Mouse (Mus musculus): ENCODE data around the gene Gm20425.

The Gm20425 gene

DNA sequence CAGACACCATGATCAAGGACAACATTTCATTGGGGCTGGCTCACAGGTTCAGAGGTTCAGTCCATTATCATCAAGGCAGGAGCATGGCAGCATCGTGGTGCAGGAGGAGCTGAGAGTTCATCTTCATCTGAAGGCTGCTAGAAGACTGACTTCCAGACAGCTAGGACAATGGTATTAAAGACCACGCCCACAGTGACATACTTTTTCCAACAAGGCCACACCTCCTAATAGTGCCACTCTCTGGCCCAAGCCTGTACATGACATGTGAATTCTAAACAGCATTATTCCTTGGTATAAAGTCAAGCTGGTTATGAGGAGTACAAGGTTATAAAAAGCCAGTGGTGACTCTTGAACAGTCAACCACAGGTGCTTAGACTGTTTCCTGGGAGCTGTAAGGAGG, 75.5 kb downstream of the Gm20425 start:
- in situ Hi-C loops (cut with MboI, MseI) = no loop called here

DNA sequence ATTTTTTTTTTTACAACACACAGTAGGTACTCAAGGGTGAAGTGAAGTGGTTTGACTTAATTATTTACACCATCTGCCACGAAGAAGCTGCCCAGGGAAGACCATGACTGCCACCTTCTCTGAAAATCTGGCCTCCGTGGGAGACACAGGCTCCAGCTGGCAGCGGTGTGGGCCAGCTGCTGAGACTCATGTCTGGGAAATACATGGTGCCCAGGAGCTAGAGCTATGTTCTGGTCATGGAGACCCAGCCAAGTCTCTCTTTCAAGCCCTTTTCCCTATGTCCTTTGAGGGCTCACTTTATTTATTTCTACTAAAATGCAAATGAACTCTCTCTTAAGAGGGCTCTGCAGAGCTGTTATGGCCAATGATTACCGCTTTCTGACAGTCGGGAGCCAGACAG, 76.8 kb downstream of the Gm20425 start:
- in situ Hi-C loops (cut with MboI, MseI) = no loop called here

DNA sequence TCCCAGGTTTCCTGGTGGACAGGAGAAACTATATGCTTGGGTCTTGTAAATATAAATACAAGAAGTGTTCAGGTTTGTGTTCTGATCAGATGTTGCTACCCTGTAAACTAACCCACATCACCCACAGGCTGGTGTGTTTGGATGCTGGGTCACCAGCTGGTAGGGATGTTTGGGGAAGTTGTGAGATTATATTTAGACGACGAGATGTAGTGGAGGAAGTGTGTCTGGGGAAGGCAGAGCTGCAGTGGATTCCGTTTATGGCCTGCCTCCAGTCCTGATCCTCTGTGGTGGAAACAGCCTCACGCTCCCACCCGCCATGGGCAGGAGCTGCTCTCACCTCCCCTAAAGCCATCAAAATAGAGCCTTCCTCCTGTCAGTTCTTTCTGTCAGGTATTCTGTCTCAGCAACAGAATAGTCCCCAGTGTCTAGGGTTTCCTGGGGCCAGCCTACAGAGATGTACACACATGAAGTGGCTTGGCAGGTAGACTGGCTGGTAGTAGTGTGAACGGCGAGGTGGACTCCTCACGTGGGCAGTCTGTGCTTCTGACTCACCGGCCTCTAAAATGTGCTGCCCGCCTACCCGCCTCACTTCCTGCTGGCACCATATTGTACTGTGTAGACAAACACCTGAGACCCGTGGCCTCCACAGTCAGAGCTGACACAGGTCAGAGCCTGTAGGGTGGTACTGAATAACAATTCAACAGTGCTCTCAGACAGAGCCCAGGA, 80.9 kb downstream of the Gm20425 start:
- in situ Hi-C loops (cut with MboI, MseI) = loop anchor here (5.0 kb wide), 1 partner anchor 62 kb away; no protein-coding TSS in a partner anchor

DNA sequence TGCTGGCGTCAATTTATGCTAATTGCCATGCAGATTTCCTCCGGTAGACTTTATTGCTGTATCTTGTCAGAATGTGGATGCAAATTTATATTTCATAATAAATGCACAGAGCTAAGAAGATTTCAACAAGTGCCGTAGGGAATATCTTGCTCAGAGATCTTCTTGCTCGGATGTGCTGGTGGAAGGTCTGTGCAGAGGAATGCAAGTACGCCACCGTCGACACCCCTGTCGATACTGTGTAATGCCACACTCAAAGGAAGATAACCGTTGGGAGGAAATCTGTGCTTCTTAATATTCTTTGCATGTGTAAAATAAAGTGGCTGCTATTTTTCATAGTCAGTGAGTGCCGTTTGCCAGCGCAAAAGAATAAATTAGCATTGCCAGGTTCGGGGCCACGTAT, 83.0 kb downstream of the Gm20425 start:
- in situ Hi-C loops (cut with MboI, MseI) = loop anchor here (5.0 kb wide), 1 partner anchor 60 kb away; no protein-coding TSS in a partner anchor

DNA sequence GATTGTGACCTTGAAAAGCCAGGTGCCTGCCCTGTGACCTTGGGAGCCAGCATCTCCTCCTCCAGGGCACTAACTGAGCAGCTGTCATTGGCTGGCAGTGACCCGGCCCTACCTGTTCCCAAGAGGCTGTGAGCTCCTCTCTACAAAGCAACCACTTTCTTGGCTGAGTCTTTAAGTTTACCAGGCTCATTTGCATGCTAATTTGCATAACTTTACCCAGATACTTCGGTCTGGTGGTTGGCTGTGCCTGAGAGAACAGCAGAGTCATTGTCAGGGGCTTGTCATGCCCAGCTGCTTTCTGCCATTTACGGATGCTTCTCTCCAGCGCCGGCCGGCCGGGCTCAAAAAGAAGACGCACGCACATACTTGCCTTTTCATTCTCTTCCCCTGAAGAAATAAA, 83.4 kb downstream of the Gm20425 start:
- in situ Hi-C loops (cut with MboI, MseI) = loop anchor here (5.0 kb wide), 1 partner anchor 59 kb away; no protein-coding TSS in a partner anchor

DNA sequence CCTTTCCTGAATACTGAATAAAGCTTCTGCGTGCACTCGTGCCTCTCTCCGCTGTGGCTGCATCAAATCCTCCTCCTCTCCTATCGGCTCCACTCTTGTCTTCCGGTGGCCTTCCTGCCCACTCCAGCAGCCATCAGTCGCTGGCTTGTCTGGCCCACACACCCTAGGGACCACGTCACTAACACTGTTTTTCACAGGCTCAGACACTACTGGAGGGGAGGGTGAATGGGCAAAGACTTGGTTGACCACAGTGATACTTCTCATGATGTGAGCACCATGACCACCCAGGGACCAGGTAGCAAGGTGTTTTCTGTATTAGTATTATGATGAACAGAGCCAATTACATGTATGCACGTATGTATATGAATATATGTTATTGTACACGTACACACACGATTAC, 83.8 kb downstream of the Gm20425 start:
- in situ Hi-C loops (cut with MboI, MseI) = loop anchor here (5.0 kb wide), 1 partner anchor 59 kb away; no protein-coding TSS in a partner anchor

DNA sequence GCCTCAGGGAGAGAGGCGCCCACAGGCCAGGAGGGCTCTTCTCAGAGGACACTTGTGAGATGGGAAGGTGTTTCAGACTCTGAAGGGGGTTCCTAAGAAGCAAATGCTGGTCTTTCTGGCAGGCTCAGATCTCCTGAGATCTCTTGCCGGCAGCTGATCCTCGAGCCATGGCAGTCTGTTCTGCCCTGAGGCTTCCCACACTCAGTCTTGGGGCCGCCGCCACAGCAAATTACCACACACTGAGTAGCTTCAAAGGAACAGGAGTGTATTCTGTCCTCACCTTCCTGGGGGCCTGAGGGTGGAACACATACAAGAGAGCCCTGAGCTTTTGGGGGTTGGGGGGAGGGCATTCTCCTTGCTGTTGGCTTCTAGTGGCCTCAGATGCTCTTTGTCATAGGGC, 84.8 kb downstream of the Gm20425 start:
- in situ Hi-C loops (cut with MboI, MseI) = loop anchor here (5.0 kb wide), 1 partner anchor 58 kb away; no protein-coding TSS in a partner anchor

DNA sequence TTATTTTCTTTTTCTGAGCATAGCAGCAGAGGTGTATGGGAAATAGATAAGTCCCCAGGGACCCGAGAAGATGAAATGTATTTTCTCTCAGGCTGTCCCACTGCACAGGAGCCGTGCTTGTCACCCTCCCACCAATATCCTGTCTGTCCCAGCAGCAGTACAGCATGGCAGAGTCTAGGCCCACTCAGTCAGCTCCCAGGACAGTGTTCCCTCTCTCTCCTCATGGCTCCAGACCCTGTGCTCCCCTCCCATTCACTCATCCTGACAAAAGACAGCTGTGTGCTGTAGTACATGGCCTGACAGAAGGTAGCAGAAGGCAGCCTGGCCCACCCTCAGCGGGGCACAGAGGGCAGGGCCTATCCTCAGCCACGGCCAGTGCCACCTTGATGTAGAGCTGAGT, 86.2 kb downstream of the Gm20425 start:
- in situ Hi-C loops (cut with MboI, MseI) = no loop called here

DNA sequence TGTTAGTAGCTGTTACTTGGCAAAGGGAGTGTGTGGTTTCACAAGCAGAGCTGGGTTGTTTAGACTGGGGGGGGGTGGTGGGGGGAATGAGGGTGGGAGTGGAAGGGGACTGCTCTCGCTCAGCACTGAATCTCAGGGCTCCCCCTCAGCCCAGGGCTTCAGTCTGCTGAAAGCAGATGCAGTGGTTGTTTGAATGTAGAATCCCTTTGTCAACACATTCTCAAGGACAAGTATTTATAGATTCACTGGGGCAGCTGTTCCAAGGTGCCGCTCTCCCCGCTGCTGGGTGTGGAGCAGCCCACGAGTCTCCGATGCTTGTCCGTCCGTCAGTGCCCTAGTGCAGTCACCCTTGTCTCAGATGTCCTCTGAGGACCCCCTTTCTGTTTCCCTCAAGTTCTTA, 88.8 kb downstream of the Gm20425 start:
- in situ Hi-C loops (cut with MboI, MseI) = no loop called here

DNA sequence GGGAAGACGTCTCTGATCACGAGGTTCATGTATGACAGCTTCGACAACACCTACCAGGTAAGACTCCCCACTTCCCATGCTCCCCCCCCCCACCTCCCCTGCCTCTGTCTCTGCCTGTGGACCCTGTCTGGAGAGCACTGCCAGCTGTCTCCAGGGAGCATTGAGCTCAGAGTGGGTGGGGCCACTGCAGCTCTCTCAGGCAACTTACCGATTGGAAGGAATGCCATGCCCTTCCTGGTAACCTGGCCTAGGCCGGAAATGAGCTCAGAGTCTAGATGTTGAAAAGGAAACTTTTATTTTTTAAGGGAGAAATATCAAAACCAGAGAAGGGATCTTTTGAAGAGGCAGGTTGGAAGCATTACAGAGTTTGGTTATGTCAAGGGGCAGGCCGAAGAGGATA, 89.7 kb downstream of the Gm20425 start:
- in situ Hi-C loops (cut with MboI, MseI) = no loop called here

Measured in T-helper 2 cell (primary cell).